Mouse (Mus musculus) hindbrain, embryonic 16.5 days (tissue): ENCODE data around the gene Sec14l4. TPM values are rescaled to one million over a fixed set of nuclear protein-coding genes. Genes with fewer than 3 reads are reported as not detected.
"Not testable (repeated sequence)": the region's sequence is repeated elsewhere in the genome, so short reads cannot be mapped to it uniquely, and the experiment has no call there.

Experiments
- ATAC-seq: fragments of 200-750 bp; cut with Nextera tagmentation; 2 replicates; pipeline ENCODE4 v1.8.0; 2017; ENCODE audit warnings: moderate TSS enrichment, moderate library complexity
- H3K27ac ChIP-seq: fragments of 300-500 bp; sonication (generic); 2 replicates; pipeline ENCODE4 v1.5.1; 2014; ENCODE audit warnings: low read depth, mild to moderate bottlenecking, control low read depth, low read length, moderate library complexity
- H3K27me3 ChIP-seq: fragments of 300-500 bp; sonication (generic); replicated peaks from 2 replicates; pipeline ENCODE4 v1.6.1; 2014; ENCODE audit warnings: low read length; ENCODE audit not compliant: control insufficient read depth, insufficient read depth
- H3K36me3 ChIP-seq: fragments of 300-500 bp; sonication (generic); 2 replicates; pipeline ENCODE4 v1.6.1; 2014; ENCODE audit warnings: mild to moderate bottlenecking, low read length, moderate library complexity, mixed read lengths; ENCODE audit not compliant: control insufficient read depth, insufficient read depth
- H3K4me1 ChIP-seq: fragments of 300-500 bp; sonication (generic); 2 replicates; pipeline ENCODE4 v1.6.1; 2014; ENCODE audit warnings: low read depth, low read length; ENCODE audit not compliant: control insufficient read depth, insufficient read depth
- H3K4me2 ChIP-seq: fragments of 300-500 bp; sonication (generic); 2 replicates; pipeline ENCODE4 v1.6.1; 2014; ENCODE audit warnings: mild to moderate bottlenecking, low read length, control low read depth, moderate library complexity
- H3K4me3 ChIP-seq: fragments of 300-500 bp; sonication (generic); 2 replicates; pipeline ENCODE4 v1.5.1; 2014; ENCODE audit warnings: mild to moderate bottlenecking, low read length, control low read depth, moderate library complexity
- H3K9ac ChIP-seq: fragments of 300-500 bp; sonication (generic); 2 replicates; pipeline ENCODE4 v1.6.1; 2014; ENCODE audit warnings: low read depth, mild to moderate bottlenecking, control low read depth, low read length, moderate library complexity
- H3K9me3 ChIP-seq: fragments of 300-500 bp; sonication (generic); 2 replicates; pipeline ENCODE4 v1.6.1; 2014; ENCODE audit warnings: mild to moderate bottlenecking, low read length, moderate library complexity; ENCODE audit not compliant: control insufficient read depth
- WGBS: fragments of 180-500 bp; shearing (Covaris S2); extraction: QIAGEN DNeasy Blood & Tissue Kit; methylation state at CpG from one replicate; pipeline ENCODE4 v1.1.7; 2014; 5-methylcytosine and 5-hydroxymethylcytosine counted together
- polyA plus RNA-seq: library from polyadenylated mRNA; unstranded; fragments of >200 nt; fragmentation: Nextera tagmentation; extraction: Ambion mirVana; gene quantifications from 2 replicates; pipeline ENCODE4 v1.2.1, GENCODE M21; 2015

Sec14l4 gene
- polyA plus RNA-seq, 1 experiment from 2014 or later = not detected

DNA sequence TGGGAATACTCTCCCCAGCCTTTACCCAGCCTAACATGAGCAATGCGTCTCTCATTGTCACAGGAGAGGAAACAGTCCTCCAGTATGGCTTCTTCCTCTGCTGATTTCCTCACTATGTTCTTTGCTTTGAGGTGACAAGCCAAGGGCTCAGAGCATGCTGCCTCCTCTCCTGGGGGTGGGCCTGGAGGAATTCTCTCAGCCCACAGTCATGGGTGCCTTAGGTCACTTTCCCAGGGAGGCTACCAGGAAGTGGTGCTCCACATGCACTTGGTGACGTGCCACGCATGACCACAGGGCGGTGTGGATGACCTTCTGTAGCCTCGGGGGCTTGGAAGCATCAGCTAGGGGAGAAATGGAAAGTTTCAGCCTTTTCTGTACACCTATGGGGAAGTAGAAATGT lies 35.8 kb upstream of the Sec14l4 start:
- no peak overlapping the region for H3K4me3 ChIP-seq
- H3K27me3 ChIP-seq = peaks cover 31% of the 10 kb centered on the region
- ATAC-seq = no peak
- no peak overlapping the region for H3K9ac ChIP-seq
- peaks cover 7% of the 10 kb centered on the region for H3K4me1 ChIP-seq
- no peaks in the 10 kb centered on the region for H3K9me3 ChIP-seq
- no peak overlapping the region for H3K27ac ChIP-seq
- no peak overlapping the region for H3K4me2 ChIP-seq
- 80% methylated on average over 5 of the region's 5 CpGs for WGBS
- no peaks in the 10 kb centered on the region for H3K36me3 ChIP-seq

DNA sequence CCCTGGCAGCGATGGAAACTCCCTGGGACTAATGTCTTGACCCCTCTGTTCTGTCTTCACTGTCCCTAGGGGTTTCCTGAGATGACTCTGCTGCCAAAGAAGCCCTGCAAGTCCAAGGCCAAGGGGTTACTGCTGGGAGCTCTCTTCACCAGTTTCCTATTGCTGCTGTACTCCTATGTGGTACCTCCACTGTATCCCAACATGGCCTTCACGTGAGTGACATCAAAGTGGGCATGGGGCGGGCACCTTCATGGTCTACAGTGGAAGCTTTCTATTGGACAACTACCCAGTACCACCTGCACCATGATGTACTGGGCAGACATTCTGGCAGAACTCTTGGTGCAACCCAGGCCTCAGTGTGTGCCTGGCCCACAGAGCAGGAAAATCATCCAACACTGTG lies 34.4 kb upstream of the Sec14l4 start:
- H3K27me3 ChIP-seq = peaks cover 33% of the 10 kb centered on the region
- no peak for ATAC-seq
- no peak overlapping the region for H3K27ac ChIP-seq
- 87% methylated on average over 3 of the region's 3 CpGs for WGBS
- no peak overlapping the region for H3K4me2 ChIP-seq
- H3K9me3 ChIP-seq = no peaks in the 10 kb centered on the region
- peaks cover 7% of the 10 kb centered on the region for H3K4me1 ChIP-seq
- H3K9ac ChIP-seq = no peak overlapping the region
- no peaks in the 10 kb centered on the region for H3K36me3 ChIP-seq
- no peak overlapping the region for H3K4me3 ChIP-seq

DNA sequence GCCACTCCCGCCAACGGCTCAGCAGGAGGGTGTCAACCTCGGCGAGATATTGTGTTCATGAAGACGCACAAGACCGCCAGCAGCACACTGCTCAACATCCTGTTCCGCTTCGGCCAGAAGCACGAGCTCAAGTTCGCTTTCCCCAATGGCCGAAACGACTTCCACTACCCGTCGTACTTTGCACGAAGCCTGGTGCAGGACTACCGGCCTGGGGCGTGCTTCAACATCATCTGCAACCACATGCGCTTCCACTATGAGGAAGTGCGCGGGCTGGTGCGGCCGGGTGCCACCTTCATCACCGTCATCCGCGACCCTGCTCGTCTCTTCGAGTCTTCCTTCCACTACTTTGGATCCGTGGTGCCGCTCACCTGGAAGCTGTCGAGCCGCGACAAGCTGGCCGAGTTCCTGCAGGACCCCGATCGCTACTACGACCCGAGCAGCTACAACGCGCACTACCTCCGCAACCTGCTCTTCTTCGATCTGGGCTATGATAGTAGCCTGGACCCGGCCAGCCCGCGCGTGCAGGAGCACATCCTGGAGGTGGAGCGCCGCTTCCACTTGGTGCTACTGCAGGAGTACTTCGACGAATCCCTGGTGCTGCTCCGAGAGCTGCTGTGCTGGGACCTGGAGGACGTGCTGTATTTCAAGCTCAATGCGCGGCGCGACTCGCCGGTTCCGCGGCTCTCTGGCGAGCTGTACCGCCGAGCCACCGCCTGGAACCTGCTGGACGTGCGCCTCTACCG lies 33.1 kb upstream of the Sec14l4 start:
- WGBS = 7% methylated on average over 66 of the region's 66 CpGs
- no peak for ATAC-seq
- H3K4me3 ChIP-seq = peak overlapping the region; percentile 33
- H3K9me3 ChIP-seq = no peaks in the 10 kb centered on the region
- H3K27me3 ChIP-seq = peaks cover 33% of the 10 kb centered on the region
- H3K4me2 ChIP-seq = peak overlapping the region; percentile 53
- 0 out of 2 replicates have a peak overlapping the region, but pooled peaks have one; percentile 22 for H3K9ac ChIP-seq
- H3K36me3 ChIP-seq = no peaks in the 10 kb centered on the region
- no peak overlapping the region for H3K27ac ChIP-seq
- H3K4me1 ChIP-seq = peaks cover 7% of the 10 kb centered on the region

DNA sequence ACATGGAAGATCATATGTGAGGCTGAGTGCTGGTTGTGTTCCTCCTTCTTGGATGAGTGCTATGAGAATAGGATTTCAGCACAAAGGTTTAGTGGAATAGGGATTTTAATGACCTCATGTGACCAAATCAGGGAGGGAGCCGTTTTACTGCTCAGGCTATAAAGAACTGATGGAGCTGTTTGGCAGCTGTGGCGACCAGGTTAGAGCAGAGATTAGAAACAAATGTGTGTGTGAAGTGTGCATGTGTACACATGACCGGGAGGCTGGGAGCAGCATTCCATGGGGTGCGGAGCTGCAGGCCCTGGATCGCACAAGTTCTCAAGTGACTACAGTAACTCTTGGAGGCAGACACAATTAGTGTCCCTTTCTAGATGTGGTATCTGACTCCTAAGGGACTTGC lies 31.7 kb upstream of the Sec14l4 start:
- no peaks in the 10 kb centered on the region for H3K9me3 ChIP-seq
- H3K4me2 ChIP-seq = no peak overlapping the region
- 80% methylated on average over 5 of the region's 5 CpGs for WGBS
- H3K36me3 ChIP-seq = no peaks in the 10 kb centered on the region
- H3K27ac ChIP-seq = no peak overlapping the region
- no peak for ATAC-seq
- peaks cover 7% of the 10 kb centered on the region for H3K4me1 ChIP-seq
- H3K9ac ChIP-seq = no peak overlapping the region
- peaks cover 33% of the 10 kb centered on the region for H3K27me3 ChIP-seq
- no peak overlapping the region for H3K4me3 ChIP-seq

DNA sequence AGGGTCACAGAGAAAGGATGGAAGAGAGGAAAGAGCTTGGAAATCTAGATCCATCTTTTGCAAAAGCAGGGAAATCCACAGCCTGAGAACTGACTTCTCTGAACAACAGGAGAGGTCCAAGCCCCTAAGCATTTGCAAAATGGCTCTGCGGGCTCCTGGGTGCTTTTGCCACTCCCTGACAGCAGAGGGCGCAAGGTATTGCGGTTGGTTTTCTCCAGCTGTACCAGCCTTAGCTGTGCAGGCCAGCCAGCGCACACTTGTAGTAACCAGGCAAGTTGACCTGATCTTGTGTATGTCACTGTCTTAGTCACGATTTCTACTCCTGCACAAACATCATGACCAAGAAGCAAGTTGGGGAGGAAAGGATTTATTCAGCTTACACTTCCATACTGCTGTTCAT lies 29.7 kb upstream of the Sec14l4 start:
- peak; percentile 65; the same call in 1 of the 2 replicates for ATAC-seq
- Histone ChIP-seq H3K36me3 (no peaks in the 10 kb centered on the region), H3K9me3 (no peaks in the 10 kb centered on the region), H3K4me1 (peaks cover 7% of the 10 kb centered on the region), H3K4me2 (no peak overlapping the region), H3K27me3 (peaks cover 32% of the 10 kb centered on the region), H3K4me3 (no peak overlapping the region), H3K9ac (no peak overlapping the region), H3K27ac (no peak overlapping the region)
- WGBS = 10% methylated on average over 5 of the region's 5 CpGs

DNA sequence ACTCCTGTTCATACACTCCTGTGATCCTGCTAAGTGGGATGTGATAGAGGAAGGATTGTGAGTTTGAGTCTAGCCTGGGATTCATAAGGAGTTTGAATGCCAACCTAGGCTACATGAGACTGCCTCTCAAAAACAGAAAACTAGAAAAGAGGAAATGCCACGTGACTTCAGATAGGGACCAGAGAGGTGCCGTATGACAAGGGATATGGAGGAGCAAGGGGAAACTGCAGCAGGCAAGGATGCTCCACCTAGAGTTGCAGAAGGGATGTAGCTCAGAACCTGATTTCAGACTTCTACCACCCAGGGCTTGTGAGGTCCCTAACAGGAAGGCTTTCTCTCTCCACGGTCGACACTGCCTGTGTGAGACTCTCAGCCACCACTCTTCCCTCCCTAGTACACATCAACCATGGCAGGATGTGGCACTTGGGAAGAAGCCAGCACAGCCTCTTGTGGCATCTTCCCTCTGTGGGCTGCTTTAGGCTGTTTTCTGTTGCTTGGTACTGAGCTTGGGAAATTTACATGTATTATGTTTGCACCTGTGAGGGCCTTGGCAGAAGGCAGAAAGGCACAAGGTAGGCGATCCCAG lies 25.9 kb upstream of the Sec14l4 start:
- WGBS = 61% methylated on average over 5 of the region's 5 CpGs
- H3K4me1 ChIP-seq = no peaks in the 10 kb centered on the region
- H3K27ac ChIP-seq = no peak overlapping the region
- no peaks in the 10 kb centered on the region for H3K36me3 ChIP-seq
- peaks cover 2% of the 10 kb centered on the region; the same call in 1 of the 2 replicates for H3K27me3 ChIP-seq
- H3K9ac ChIP-seq = no peak overlapping the region
- no peaks in the 10 kb centered on the region for H3K9me3 ChIP-seq
- H3K4me2 ChIP-seq = no peak overlapping the region
- no peak overlapping the region for H3K4me3 ChIP-seq
- no peak for ATAC-seq

DNA sequence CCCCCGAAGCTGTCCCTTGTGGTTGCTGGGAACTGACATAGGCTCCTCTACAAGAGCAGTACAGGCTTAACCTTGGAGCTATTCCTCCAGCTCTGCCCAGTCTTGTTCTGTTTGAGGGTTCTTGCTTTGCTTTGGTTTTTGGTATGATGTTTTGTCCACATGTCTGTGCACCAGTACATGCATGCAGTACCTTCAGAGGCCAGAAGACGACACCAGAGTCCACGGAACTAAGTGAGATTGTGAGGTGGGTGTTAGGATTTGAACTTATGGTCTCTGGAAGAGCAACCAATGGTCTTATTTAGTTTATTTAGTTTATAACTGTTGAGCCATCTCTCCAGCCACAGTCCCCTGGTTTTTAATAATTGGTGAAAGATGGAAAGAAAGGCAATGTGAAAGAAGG lies 24.8 kb upstream of the Sec14l4 start:
- no peak for ATAC-seq
- no peaks in the 10 kb centered on the region for H3K4me1 ChIP-seq
- 89% methylated on average over 3 of the region's 3 CpGs for WGBS
- H3K9me3 ChIP-seq = no peaks in the 10 kb centered on the region
- no peak overlapping the region for H3K4me3 ChIP-seq
- no peaks in the 10 kb centered on the region for H3K36me3 ChIP-seq
- no peaks in the 10 kb centered on the region for H3K27me3 ChIP-seq
- H3K4me2 ChIP-seq = no peak overlapping the region
- H3K9ac ChIP-seq = no peak overlapping the region
- no peak overlapping the region for H3K27ac ChIP-seq

DNA sequence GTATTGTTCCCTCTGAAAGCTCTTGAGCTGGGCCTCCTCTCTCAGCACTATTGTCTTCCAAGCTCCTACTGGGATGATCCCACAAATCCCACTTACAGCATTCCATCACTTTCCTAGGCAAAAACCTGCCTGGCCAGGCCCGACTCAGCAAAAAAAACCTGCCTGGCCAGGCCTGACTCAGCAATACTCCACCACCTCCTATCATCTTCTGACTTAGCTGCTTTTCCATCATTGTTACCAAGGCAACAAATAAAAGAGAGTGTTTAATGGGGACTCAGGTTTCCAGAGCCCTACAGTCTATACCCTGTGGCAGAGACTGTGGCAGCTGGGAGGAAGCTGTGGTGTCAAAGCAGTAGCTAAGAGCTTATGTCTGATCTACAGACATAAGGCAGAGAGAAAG lies 18.6 kb upstream of the Sec14l4 start:
- Histone ChIP-seq H3K4me3 (no peak overlapping the region), H3K27ac (no peak overlapping the region), H3K4me2 (no peak overlapping the region), H3K36me3 (no peaks in the 10 kb centered on the region), H3K9me3 (peaks cover 3% of the 10 kb centered on the region), H3K9ac (no peak overlapping the region), H3K27me3 (no peaks in the 10 kb centered on the region), H3K4me1 (no peaks in the 10 kb centered on the region)
- no peak for ATAC-seq
- WGBS = 78% methylated on average over 1 of the region's 1 CpGs

DNA sequence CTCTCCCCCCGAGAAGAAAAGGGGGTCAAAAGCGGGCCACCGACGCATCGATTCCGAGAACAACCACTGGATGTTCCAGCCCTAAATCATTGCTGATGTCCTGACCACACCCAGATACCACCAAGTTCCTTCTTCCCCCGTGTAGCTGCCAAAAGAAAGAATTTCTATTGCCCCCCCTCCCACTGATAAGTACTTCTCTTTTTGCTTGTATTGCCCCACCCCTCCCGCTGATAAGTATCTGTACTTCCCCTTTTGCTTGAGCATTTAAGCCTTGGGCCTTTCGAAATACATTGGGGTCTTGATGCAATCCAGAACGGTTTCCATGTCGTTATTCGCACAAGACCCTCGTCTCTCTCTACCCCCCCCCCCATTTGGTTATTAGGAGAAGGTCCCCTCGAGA lies 15.5 kb upstream of the Sec14l4 start:
- H3K27me3 ChIP-seq, ATAC-seq, H3K4me3 ChIP-seq, H3K36me3 ChIP-seq, H3K4me1 ChIP-seq, H3K27ac ChIP-seq, H3K4me2 ChIP-seq, H3K9ac ChIP-seq, H3K9me3 ChIP-seq: not testable (repeated sequence)
- 90% methylated on average over 14 of the region's 14 CpGs for WGBS
